Comparison of ENCODE assay signal across 18 mouse cellular contexts in the genomic region with DNA sequence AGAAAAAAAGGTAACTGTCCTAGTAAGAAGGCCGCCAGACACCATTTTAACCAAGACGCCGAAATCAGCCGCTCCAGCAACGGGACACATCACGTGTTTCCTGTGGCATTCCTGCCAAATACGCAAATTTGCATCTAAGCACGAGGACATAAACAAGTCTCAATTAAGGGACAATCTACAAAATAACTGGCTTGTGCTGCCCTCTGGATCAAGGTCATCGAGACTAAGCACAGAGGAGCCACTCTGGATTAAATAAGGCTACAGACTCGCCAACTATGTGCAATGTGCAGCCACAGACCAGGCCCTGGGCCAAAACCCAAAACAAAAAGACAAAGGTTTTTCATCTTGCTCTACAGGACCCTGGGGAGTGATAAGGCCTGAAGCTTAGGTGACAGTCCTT. TPM values are rescaled to one million over a fixed set of nuclear protein-coding genes. Genes with fewer than 3 reads are reported as not detected.
DNase-seq lines count a peak whose midpoint lies in the region; ATAC-seq and TF ChIP-seq lines count a peak whose summit lies in the region.
"Had no signal": no experiment of that assay in that cellular context is flagged by ENCODE, and none has a peak within 500 bp of the region (broad histone marks: within the 10 kb centered on the region; RNA-seq: fewer than 3 reads in every experiment).

No protein-coding gene starts in this region.

- TF ChIP-seq POLR2A in cortical plate, adult 2 months (IDR thresholded peaks at IDR 0.05; ENCODE audit: extremely low read depth, insufficient read depth, low read length): no peak
- no peak for TF ChIP-seq POLR2A in olfactory bulb, adult 2 months (IDR thresholded peaks at IDR 0.05; ENCODE audit: insufficient read depth, low read depth, low read length)

- H3K4me2 ChIP-seq in midbrain, postnatal 0 days (ENCODE audit: low read depth, low read length, poor library complexity, severe bottlenecking): no peak overlapping the region
- no peak overlapping the region for H3K4me2 ChIP-seq in midbrain, embryonic 13.5 days (replicated peaks)
- H3K4me2 ChIP-seq: embryonic facial prominence, embryonic 13.5 days; stomach, embryonic 15.5 days had no signal

- no peaks in the 10 kb centered on the region for H3K4me1 ChIP-seq in midbrain, postnatal 0 days (ENCODE audit: insufficient read depth, low read length)
- H3K4me1 ChIP-seq in midbrain, embryonic 13.5 days (replicated peaks): no peaks in the 10 kb centered on the region
- peaks cover 3% of the 10 kb centered on the region; the same call in 1 of the 2 replicates for H3K4me1 ChIP-seq in cortical plate, adult 2 months (ENCODE audit: control insufficient read depth, insufficient read depth, low read length)
- H3K4me1 ChIP-seq in olfactory bulb, adult 2 months (ENCODE audit: control insufficient read depth, insufficient read depth, low read length): peaks cover 13% of the 10 kb centered on the region
- H3K4me1 ChIP-seq in limb, embryonic 10.5 days: peaks cover 3% of the 10 kb centered on the region; the same call in 1 of the 2 replicates
- H3K4me1 ChIP-seq: embryonic facial prominence, embryonic 13.5 days; stomach, embryonic 15.5 days had no signal

- no peak overlapping the region for H3K4me3 ChIP-seq in midbrain, postnatal 0 days (ENCODE audit: low read depth, low read length)
- no peak overlapping the region for H3K4me3 ChIP-seq in midbrain, embryonic 13.5 days (replicated peaks)
- no peak overlapping the region for H3K4me3 ChIP-seq in cortical plate, adult 2 months (ENCODE audit: insufficient read depth, low read length)
- H3K4me3 ChIP-seq in olfactory bulb, adult 2 months (ENCODE audit: insufficient read depth, low read depth, low read length): no peak overlapping the region
- H3K4me3 ChIP-seq in limb, embryonic 10.5 days: no peak overlapping the region
- H3K4me3 ChIP-seq: embryonic facial prominence, embryonic 13.5 days; myocyte; stomach, embryonic 15.5 days had no signal

- H3K9me3 ChIP-seq in midbrain, postnatal 0 days (ENCODE audit: low read length): no peaks in the 10 kb centered on the region
- no peaks in the 10 kb centered on the region for H3K9me3 ChIP-seq in midbrain, embryonic 13.5 days
- H3K9me3 ChIP-seq in limb, embryonic 10.5 days (replicated peaks): no peaks in the 10 kb centered on the region
- H3K9me3 ChIP-seq: embryonic facial prominence, embryonic 13.5 days; stomach, embryonic 15.5 days had no signal

- DNase-seq in heart, adult 11 months: peak; percentile 92
- no peak for DNase-seq in heart, postnatal 25 days (ENCODE audit: low spot score)
- no peak for DNase-seq in midbrain, postnatal 0 days (ENCODE audit: low spot score)
- DNase-seq in spleen, adult 12 weeks (ENCODE audit: low spot score): no peak
- DNase-seq in limb, embryonic 10.5 days (ENCODE audit: low spot score): no peak
- DNase-seq: cerebellum, adult 11-12 months; retina, postnatal 1 day had no signal

- WGBS in midbrain, postnatal 0 days: 74% methylated on average over 10 of the region's 10 CpGs
- WGBS in midbrain, embryonic 13.5 days: 89% methylated on average over 10 of the region's 10 CpGs
- 60% methylated on average over 10 of the region's 10 CpGs for WGBS in olfactory bulb, adult 2 months
- WGBS in limb, embryonic 10.5 days: 96% methylated on average over 10 of the region's 10 CpGs

- no peak overlapping the region for H3K27ac ChIP-seq in midbrain, postnatal 0 days (ENCODE audit: low read depth, low read length)
- H3K27ac ChIP-seq in midbrain, embryonic 13.5 days: no peak overlapping the region
- 0 out of 2 replicates have a peak overlapping the region, but pooled peaks have one; percentile 36 for H3K27ac ChIP-seq in cortical plate, adult 2 months (ENCODE audit: insufficient read depth, low read length)
- H3K27ac ChIP-seq in olfactory bulb, adult 2 months (ENCODE audit: insufficient read depth, low read depth, low read length): peak overlapping the region; percentile 39
- no peak overlapping the region for H3K27ac ChIP-seq in limb, embryonic 10.5 days
- H3K27ac ChIP-seq: embryonic facial prominence, embryonic 13.5 days; stomach, embryonic 15.5 days had no signal

- no peak for ATAC-seq in midbrain, postnatal 0 days (ENCODE audit: low FRiP score)
- no peak for ATAC-seq in midbrain, embryonic 13.5 days
- ATAC-seq: intestine, postnatal 0 days had no signal

- 0 out of 2 replicates have a peak overlapping the region, but pooled peaks have one; percentile 13 for H3K9ac ChIP-seq in midbrain, postnatal 0 days (replicated peaks; ENCODE audit: low read length, poor library complexity, severe bottlenecking)
- H3K9ac ChIP-seq in midbrain, embryonic 13.5 days (replicated peaks): no peak overlapping the region
- H3K9ac ChIP-seq: embryonic facial prominence, embryonic 13.5 days; stomach, embryonic 15.5 days had no signal

- peaks cover 77% of the 10 kb centered on the region for H3K36me3 ChIP-seq in midbrain, postnatal 0 days (ENCODE audit: insufficient read depth, low read length)
- peaks cover 98% of the 10 kb centered on the region for H3K36me3 ChIP-seq in midbrain, embryonic 13.5 days
- H3K36me3 ChIP-seq in limb, embryonic 10.5 days: peaks cover 100% of the 10 kb centered on the region

- no peak for TF ChIP-seq CTCF in midbrain, postnatal 0 days (IDR thresholded peaks at IDR 0.05)
- no peak for TF ChIP-seq CTCF in cortical plate, adult 2 months (IDR thresholded peaks at IDR 0.05; ENCODE audit: extremely low read depth, insufficient read depth, low read length)
- TF ChIP-seq CTCF in olfactory bulb, adult 2 months (IDR thresholded peaks at IDR 0.05; ENCODE audit: insufficient read depth, low read depth, low read length): no peak

- intact Hi-C loops in heart, postnatal 25 days (cut with DNase I): no loop called here

- no peaks in the 10 kb centered on the region for H3K27me3 ChIP-seq in midbrain, postnatal 0 days (ENCODE audit: insufficient read depth, low read length)
- no peaks in the 10 kb centered on the region for H3K27me3 ChIP-seq in midbrain, embryonic 13.5 days
- no peaks in the 10 kb centered on the region for H3K27me3 ChIP-seq in limb, embryonic 10.5 days (ENCODE audit: low read depth, poor library complexity, severe bottlenecking)
- H3K27me3 ChIP-seq: CH12.LX; embryonic facial prominence, embryonic 13.5 days; stomach, embryonic 15.5 days had no signal

RNA-seq across cellular contexts. Expression of a gene that starts 10.0 kb away (rescaled TPM):
- total RNA-seq in heart, postnatal 25 days (2021): not detected
- total RNA-seq in midbrain, postnatal 0 days (2014; rRNA removed): not detected in 2 replicates
- polyA plus RNA-seq in midbrain, postnatal 0 days (2015; fragmentation: Nextera tagmentation; extraction: Ambion mirVana): 0.14 and 0.15 TPM in 2 replicates
- not detected in 2 replicates for polyA plus RNA-seq in midbrain, embryonic 13.5 days (2015; fragmentation: Nextera tagmentation; extraction: Ambion mirVana)
- 0.06 and 0.13 TPM in 2 replicates for polyA plus RNA-seq in cortical plate, adult 2 months (2012; rRNA removed)
- polyA plus RNA-seq in olfactory bulb, adult 2 months (2012; ENCODE audit: insufficient read depth, insufficient read length, low replicate concordance, missing spikeins): not detected in 2 replicates
- polyA plus RNA-seq in limb, embryonic 10.5 days (2016; fragmentation: Nextera tagmentation; extraction: Ambion mirVana): 0.36 and 0.44 TPM in 2 replicates
- total RNA-seq: hematopoietic stem cell, adult 5-6 weeks; megakaryocyte progenitor cell, adult 5-6 weeks had no signal
- polyA plus RNA-seq: liver, embryonic 16.5 days; myocyte had no signal

RNA-seq across cellular contexts. Expression of a gene that starts 18.0 kb away (rescaled TPM):
- 10 to 100 TPM; 33.2 to 35.1 TPM for total RNA-seq in heart, postnatal 25 days (2021)
- 110 and 113 TPM in 2 replicates for total RNA-seq in midbrain, postnatal 0 days (2014; rRNA removed)
- polyA plus RNA-seq in midbrain, postnatal 0 days (2015; fragmentation: Nextera tagmentation; extraction: Ambion mirVana): 156 and 157 TPM in 2 replicates
- polyA plus RNA-seq in midbrain, embryonic 13.5 days (2015; fragmentation: Nextera tagmentation; extraction: Ambion mirVana): 175 and 187 TPM in 2 replicates
- 89.0 and 90.8 TPM in 2 replicates for polyA plus RNA-seq in cortical plate, adult 2 months (2012; rRNA removed)
- not detected in 2 replicates for polyA plus RNA-seq in olfactory bulb, adult 2 months (2012; ENCODE audit: insufficient read depth, insufficient read length, low replicate concordance, missing spikeins)
- polyA plus RNA-seq in limb, embryonic 10.5 days (2016; fragmentation: Nextera tagmentation; extraction: Ambion mirVana): 203 and 209 TPM in 2 replicates

RNA-seq across cellular contexts. Expression of a gene that starts 42.1 kb away (rescaled TPM):
- 10 to 100 TPM; 36.7 to 37.9 TPM for total RNA-seq in heart, postnatal 25 days (2021)
- total RNA-seq in midbrain, postnatal 0 days (2014; rRNA removed): 81.0 and 85.9 TPM in 2 replicates
- polyA plus RNA-seq in midbrain, postnatal 0 days (2015; fragmentation: Nextera tagmentation; extraction: Ambion mirVana): 40.1 and 40.9 TPM in 2 replicates
- 47.7 and 50.3 TPM in 2 replicates for polyA plus RNA-seq in midbrain, embryonic 13.5 days (2015; fragmentation: Nextera tagmentation; extraction: Ambion mirVana)
- 61.3 and 63.2 TPM in 2 replicates for polyA plus RNA-seq in cortical plate, adult 2 months (2012; rRNA removed)
- not detected in 2 replicates for polyA plus RNA-seq in olfactory bulb, adult 2 months (2012; ENCODE audit: insufficient read depth, insufficient read length, low replicate concordance, missing spikeins)
- 44.1 and 51.8 TPM in 2 replicates for polyA plus RNA-seq in limb, embryonic 10.5 days (2016; fragmentation: Nextera tagmentation; extraction: Ambion mirVana)

RNA-seq across cellular contexts. Expression of a gene that starts 54.7 kb away (rescaled TPM):
- 1 to 10 TPM; 1.4 to 1.9 TPM for total RNA-seq in heart, postnatal 25 days (2021)
- 12.2 and 12.4 TPM in 2 replicates for total RNA-seq in midbrain, postnatal 0 days (2014; rRNA removed)
- 9.3 and 13.8 TPM in 2 replicates for polyA plus RNA-seq in midbrain, postnatal 0 days (2015; fragmentation: Nextera tagmentation; extraction: Ambion mirVana)
- polyA plus RNA-seq in midbrain, embryonic 13.5 days (2015; fragmentation: Nextera tagmentation; extraction: Ambion mirVana): 3.1 and 3.2 TPM in 2 replicates
- 5.3 and 7.6 TPM in 2 replicates for polyA plus RNA-seq in cortical plate, adult 2 months (2012; rRNA removed)
- not detected in 2 replicates for polyA plus RNA-seq in olfactory bulb, adult 2 months (2012; ENCODE audit: insufficient read depth, insufficient read length, low replicate concordance, missing spikeins)
- polyA plus RNA-seq in limb, embryonic 10.5 days (2016; fragmentation: Nextera tagmentation; extraction: Ambion mirVana): 0.30 and 0.54 TPM in 2 replicates

Comparison
In these comparisons a context has a peak if more than half of its experiments do, and no peak if none do; other contexts are left out.
1. H3K27ac ChIP-seq: peak in cortical plate, adult 2 months (single experiment) and olfactory bulb, adult 2 months (single experiment); none in midbrain, postnatal 0 days (single experiment), midbrain, embryonic 13.5 days (single experiment) and limb, embryonic 10.5 days (single experiment).